ENCODE assay signal across 10 mouse cellular contexts in the genomic region with DNA sequence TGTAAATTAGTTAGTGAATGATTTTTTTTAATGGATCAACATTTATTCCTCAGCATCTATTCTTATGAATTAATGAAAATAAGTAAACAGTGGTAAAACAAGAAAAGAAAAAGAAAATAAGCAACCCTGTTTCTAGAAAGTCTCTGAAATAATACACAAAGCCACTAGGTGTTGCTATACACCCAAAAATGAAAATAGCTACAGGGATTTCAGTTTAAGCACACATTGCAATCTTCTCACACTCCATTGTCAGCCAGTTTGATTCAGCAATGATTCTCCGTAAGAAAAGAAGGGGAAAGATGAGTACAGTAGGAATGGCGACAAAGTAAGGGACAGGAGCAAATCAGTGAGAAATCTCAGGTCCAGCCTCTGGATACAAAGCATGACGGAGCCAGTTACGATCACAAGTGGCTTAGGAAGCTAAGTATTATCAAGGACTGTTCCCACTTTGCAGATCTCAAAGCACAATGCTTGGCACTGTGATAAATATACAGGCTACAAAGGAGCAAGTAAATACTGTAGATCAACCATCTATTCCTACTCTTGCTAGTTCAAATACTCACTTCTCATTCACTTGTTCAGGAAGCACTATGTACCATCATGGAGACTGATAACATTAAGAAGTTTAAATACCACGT.
A peak's percentile ranks its signal among the peaks of the same experiment; 100 is the strongest.
DNase-seq lines count a peak whose midpoint lies in the region; ATAC-seq and TF ChIP-seq lines count a peak whose summit lies in the region.
"Had no signal": no experiment of that assay in that cellular context is flagged by ENCODE, and none has a peak within 500 bp of the region (broad histone marks: within the 10 kb centered on the region; RNA-seq: fewer than 3 reads in every experiment).

No protein-coding gene starts in this region.

- in situ Hi-C loops in Patski (cut with MboI; ENCODE audit: low pct_unique_long_range_greater_than_20kb): loop anchor here (5.0 to 10.0 kb wide), 2 partner anchors 160 to 483 kb away; no protein-coding TSS in a partner anchor

- no peaks in the 10 kb centered on the region for H3K4me1 ChIP-seq in intestine, postnatal 0 days (replicated peaks; ENCODE audit: control insufficient read depth, insufficient read depth, low read length)
- H3K4me1 ChIP-seq in intestine, embryonic 15.5 days (replicated peaks): no peaks in the 10 kb centered on the region
- no peaks in the 10 kb centered on the region for H3K4me1 ChIP-seq in hindbrain, embryonic 13.5 days (replicated peaks)
- no peaks in the 10 kb centered on the region for H3K4me1 ChIP-seq in intestine, embryonic 16.5 days (ENCODE audit: control insufficient read depth, insufficient read depth, low read length)
- H3K4me1 ChIP-seq: embryonic facial prominence, embryonic 12.5 days; limb, embryonic 15.5 days had no signal

- H3K9me3 ChIP-seq in intestine, postnatal 0 days (ENCODE audit: control insufficient read depth): no peaks in the 10 kb centered on the region
- no peaks in the 10 kb centered on the region for H3K9me3 ChIP-seq in intestine, embryonic 15.5 days
- no peaks in the 10 kb centered on the region for H3K9me3 ChIP-seq in hindbrain, embryonic 13.5 days
- H3K9me3 ChIP-seq in intestine, embryonic 16.5 days (ENCODE audit: control insufficient read depth, low read length): no peaks in the 10 kb centered on the region
- H3K9me3 ChIP-seq: embryonic facial prominence, embryonic 12.5 days; limb, embryonic 15.5 days had no signal

- WGBS in intestine, postnatal 0 days: 72% methylated on average over 5 of the region's 5 CpGs
- 82% methylated on average over 5 of the region's 5 CpGs for WGBS in intestine, embryonic 15.5 days
- WGBS in hindbrain, embryonic 13.5 days: 76% methylated on average over 5 of the region's 5 CpGs
- 78% methylated on average over 5 of the region's 5 CpGs for WGBS in intestine, embryonic 16.5 days

- H3K4me2 ChIP-seq in intestine, postnatal 0 days (replicated peaks; ENCODE audit: low read depth): no peak overlapping the region
- no peak overlapping the region for H3K4me2 ChIP-seq in intestine, embryonic 15.5 days (replicated peaks)
- H3K4me2 ChIP-seq in hindbrain, embryonic 13.5 days: no peak overlapping the region
- no peak overlapping the region for H3K4me2 ChIP-seq in intestine, embryonic 16.5 days (ENCODE audit: low read depth, low read length)
- H3K4me2 ChIP-seq: embryonic facial prominence, embryonic 12.5 days; limb, embryonic 15.5 days had no signal

- no peak overlapping the region for H3K4me3 ChIP-seq in intestine, postnatal 0 days (ENCODE audit: low read depth, low read length)
- H3K4me3 ChIP-seq in intestine, embryonic 15.5 days (replicated peaks): no peak overlapping the region
- no peak overlapping the region for H3K4me3 ChIP-seq in hindbrain, embryonic 13.5 days
- H3K4me3 ChIP-seq in intestine, embryonic 16.5 days (ENCODE audit: low read length): no peak overlapping the region
- H3K4me3 ChIP-seq: embryonic facial prominence, embryonic 12.5 days; limb, embryonic 15.5 days had no signal

- peak; percentile 72 for TF ChIP-seq CTCF in intestine, postnatal 0 days (IDR thresholded peaks at IDR 0.05; ENCODE audit: low read depth)
- peak; percentile 46 for TF ChIP-seq CTCF in Patski (IDR thresholded peaks at IDR 0.05)

- CTCF ChIA-PET in Patski (lab: Charles Lee): interaction anchor here (0.8 to 1.6 kb wide), 5 partner anchors 10 to 54 kb away, joined by 3 to 6 read pairs (median 3); no protein-coding TSS in a partner anchor

- ATAC-seq in intestine, postnatal 0 days: no peak
- no peak for ATAC-seq in intestine, embryonic 15.5 days
- no peak for ATAC-seq in Patski
- peak; percentile 46; the same call in 1 of the 2 replicates for ATAC-seq in hindbrain, embryonic 13.5 days (ENCODE audit: low FRiP score)
- no peak for ATAC-seq in intestine, embryonic 16.5 days

- peak; percentile 35 for DNase-seq in CD4-positive helper T cell, adult 2 months (ENCODE audit: low read depth, low spot score)
- no peak for DNase-seq in Patski (ENCODE audit: low read depth, low spot score)
- peak; percentile 8 for DNase-seq in skeletal muscle tissue, adult 2 months (ENCODE audit: low read depth, low spot score)
- DNase-seq in gastrocnemius, postnatal 10 days: no peak

- POLR2A ChIA-PET in Patski (lab: Charles Lee): no interaction called here

- no peaks in the 10 kb centered on the region for H3K36me3 ChIP-seq in intestine, postnatal 0 days (ENCODE audit: control insufficient read depth, insufficient read depth)
- H3K36me3 ChIP-seq in intestine, embryonic 15.5 days: no peaks in the 10 kb centered on the region
- H3K36me3 ChIP-seq in hindbrain, embryonic 13.5 days: no peaks in the 10 kb centered on the region
- no peaks in the 10 kb centered on the region for H3K36me3 ChIP-seq in intestine, embryonic 16.5 days (ENCODE audit: control insufficient read depth, insufficient read depth, low read length)
- H3K36me3 ChIP-seq: embryonic facial prominence, embryonic 12.5 days; limb, embryonic 15.5 days had no signal

- no peaks in the 10 kb centered on the region for H3K27me3 ChIP-seq in intestine, postnatal 0 days (replicated peaks; ENCODE audit: control insufficient read depth, insufficient read depth, low read length)
- no peaks in the 10 kb centered on the region for H3K27me3 ChIP-seq in intestine, embryonic 15.5 days (replicated peaks)
- H3K27me3 ChIP-seq in Patski: no peaks in the 10 kb centered on the region
- no peaks in the 10 kb centered on the region for H3K27me3 ChIP-seq in hindbrain, embryonic 13.5 days
- no peaks in the 10 kb centered on the region for H3K27me3 ChIP-seq in intestine, embryonic 16.5 days (replicated peaks; ENCODE audit: control insufficient read depth, insufficient read depth, low read length)
- H3K27me3 ChIP-seq: embryonic facial prominence, embryonic 12.5 days; limb, embryonic 15.5 days had no signal

- H3K27ac ChIP-seq in intestine, postnatal 0 days (ENCODE audit: low read depth, low read length): no peak overlapping the region
- H3K27ac ChIP-seq in intestine, embryonic 15.5 days: no peak overlapping the region
- H3K27ac ChIP-seq in hindbrain, embryonic 13.5 days: no peak overlapping the region
- H3K27ac ChIP-seq in intestine, embryonic 16.5 days (ENCODE audit: low read length): no peak overlapping the region
- H3K27ac ChIP-seq: embryonic facial prominence, embryonic 12.5 days; limb, embryonic 15.5 days had no signal

- H3K9ac ChIP-seq in intestine, postnatal 0 days (ENCODE audit: low read depth, low read length): no peak overlapping the region
- no peak overlapping the region for H3K9ac ChIP-seq in intestine, embryonic 15.5 days
- H3K9ac ChIP-seq in hindbrain, embryonic 13.5 days: no peak overlapping the region
- no peak overlapping the region for H3K9ac ChIP-seq in intestine, embryonic 16.5 days (ENCODE audit: low read depth, low read length)
- H3K9ac ChIP-seq: embryonic facial prominence, embryonic 12.5 days; limb, embryonic 15.5 days had no signal

Comparison
In these comparisons a context has a peak if more than half of its experiments do, and no peak if none do; other contexts are left out.
1. DNase-seq: peak in CD4-positive helper T cell, adult 2 months (single experiment) and skeletal muscle tissue, adult 2 months (single experiment); none in Patski (single experiment) and gastrocnemius, postnatal 10 days (single experiment).